Mouse (Mus musculus): ENCODE results near the gene 1810010H24Rik. TPM values are rescaled to one million over a fixed set of nuclear protein-coding genes. Genes with fewer than 3 reads are reported as not detected.

1810010H24Rik gene
- total RNA-seq, 1 experiment, result 5.7 TPM

GRCm38 (mm10) chr11:106997976-106998375, 27.5 kb upstream of the 1810010H24Rik start:
- Histone ChIP-seq H3K27ac (ENCODE audit: insufficient read depth, low read depth, low read length, poor library complexity, severe bottlenecking) (no peak overlapping the region), H3K9ac (ENCODE audit: insufficient read depth, low read depth, low read length, poor library complexity, severe bottlenecking) (peak overlapping the region; percentile 98; the same call in 1 of the 2 replicates), H3K36me3 (ENCODE audit: control insufficient read depth, insufficient read depth, low read length, poor library complexity, severe bottlenecking) (peaks cover 38% of the 10 kb centered on the region), H3K4me1 (ENCODE audit: control insufficient read depth in 2 of 2, insufficient read depth in 2 of 2, low read length in 2 of 2, poor library complexity in 1 of 2) (peaks cover 2 to 7% of the 10 kb centered on the region in 2 experiments; a peak in 3 of 4 replicates), H3K9me3 (ENCODE audit: control insufficient read depth, insufficient read depth, low read depth, low read length) (no peaks in the 10 kb centered on the region), H3K4me3 (ENCODE audit: insufficient read depth in 1 of 2, low read depth in 1 of 2, low read length in 2 of 2, poor library complexity in 1 of 2, severe bottlenecking in 1 of 2) (peak overlapping the region; percentile 88 to 96)
- in situ Hi-C loops (cut with MboI; ENCODE audit: low sequenced_read_pairs in 2 of 2, unreplicated experiment in 2 of 2), result no loop called here
- TF ChIP-seq ZNF384 (IDR thresholded peaks at IDR 0.05; ENCODE audit: low read depth, low read length) (no peak), HCFC1 (IDR thresholded peaks at IDR 0.05; ENCODE audit: borderline replicate concordance, insufficient read depth, low read length) (no peak), CHD2 (IDR thresholded peaks at IDR 0.05; ENCODE audit: low read depth, low read length) (no peak), MAFK (IDR thresholded peaks at IDR 0.05; ENCODE audit: insufficient read depth, low read depth, low read length) (no peak), ZC3H11A (IDR thresholded peaks at IDR 0.05; ENCODE audit: borderline replicate concordance, low read depth, low read length) (no peak)
- no peak for DNase-seq (ENCODE audit: low read depth, low spot score)

GRCm38 (mm10) chr11:106998651-106999150, 26.8 kb upstream of the 1810010H24Rik start:
- H3K9ac ChIP-seq (ENCODE audit: insufficient read depth, low read depth, low read length, poor library complexity, severe bottlenecking), result peak overlapping the region; percentile 98

GRCm38 (mm10) chr11:106999151-106999948, 26.1 kb upstream of the 1810010H24Rik start, which contains the start of gene Kpna2:
Gene Kpna2 (minus strand): TSS chr11:106999541.
- peak; percentile 96 for DNase-seq (ENCODE audit: low read depth, low spot score)
- peaks cover 2 to 7% of the 10 kb centered on the region in 2 experiments; a peak in 3 of 4 replicates for H3K4me1 ChIP-seq (ENCODE audit: control insufficient read depth in 2 of 2, insufficient read depth in 2 of 2, low read length in 2 of 2, poor library complexity in 1 of 2)
- no peaks in the 10 kb centered on the region for H3K9me3 ChIP-seq (ENCODE audit: control insufficient read depth, insufficient read depth, low read depth, low read length)
- H3K9ac ChIP-seq (ENCODE audit: insufficient read depth, low read depth, low read length, poor library complexity, severe bottlenecking), result peak within 1 kb of the TSS; percentile 98
- TF ChIP-seq ZNF384 (IDR thresholded peaks at IDR 0.05; ENCODE audit: low read depth, low read length) (peak; percentile 100), HCFC1 (IDR thresholded peaks at IDR 0.05; ENCODE audit: borderline replicate concordance, insufficient read depth, low read length) (no peak; the same call in 1 of the 2 replicates), CHD2 (IDR thresholded peaks at IDR 0.05; ENCODE audit: low read depth, low read length) (peak; percentile 96)
- in situ Hi-C loops (cut with MboI; ENCODE audit: low sequenced_read_pairs in 2 of 2, unreplicated experiment in 2 of 2), result no loop called here
- peak within 1 kb of the TSS; percentile 78 for H3K27ac ChIP-seq (ENCODE audit: insufficient read depth, low read depth, low read length, poor library complexity, severe bottlenecking)
- H3K4me3 ChIP-seq (ENCODE audit: insufficient read depth in 1 of 2, low read depth in 1 of 2, low read length in 2 of 2, poor library complexity in 1 of 2, severe bottlenecking in 1 of 2), result peak within 1 kb of the TSS; percentile 88 to 96
- H3K36me3 ChIP-seq (ENCODE audit: control insufficient read depth, insufficient read depth, low read length, poor library complexity, severe bottlenecking), result peaks cover 30% of the 10 kb centered on the region

More at GRCm38 (mm10) chr11:106998651-106999150, 26.8 kb upstream of the 1810010H24Rik start:
- Histone ChIP-seq H3K27ac (ENCODE audit: insufficient read depth, low read depth, low read length, poor library complexity, severe bottlenecking) (peak overlapping the region; percentile 78), H3K4me3 (ENCODE audit: insufficient read depth in 1 of 2, low read depth in 1 of 2, low read length in 2 of 2, poor library complexity in 1 of 2, severe bottlenecking in 1 of 2) (peak overlapping the region; percentile 88 to 96), H3K9me3 (ENCODE audit: control insufficient read depth, insufficient read depth, low read depth, low read length) (no peaks in the 10 kb centered on the region), H3K4me1 (ENCODE audit: control insufficient read depth in 2 of 2, insufficient read depth in 2 of 2, low read length in 2 of 2, poor library complexity in 1 of 2) (peaks cover 2 to 7% of the 10 kb centered on the region in 2 experiments; a peak in 3 of 4 replicates), H3K36me3 (ENCODE audit: control insufficient read depth, insufficient read depth, low read length, poor library complexity, severe bottlenecking) (peaks cover 35% of the 10 kb centered on the region)
- DNase-seq (ENCODE audit: low read depth, low spot score), result no peak
- TF ChIP-seq CHD2 (IDR thresholded peaks at IDR 0.05; ENCODE audit: low read depth, low read length) (no peak), MAFK (IDR thresholded peaks at IDR 0.05; ENCODE audit: insufficient read depth, low read depth, low read length) (no peak), HCFC1 (IDR thresholded peaks at IDR 0.05; ENCODE audit: borderline replicate concordance, insufficient read depth, low read length) (no peak), ZNF384 (IDR thresholded peaks at IDR 0.05; ENCODE audit: low read depth, low read length) (no peak), ZC3H11A (IDR thresholded peaks at IDR 0.05; ENCODE audit: borderline replicate concordance, low read depth, low read length) (no peak)
- in situ Hi-C loops (cut with MboI; ENCODE audit: low sequenced_read_pairs in 2 of 2, unreplicated experiment in 2 of 2), result no loop called here

GRCm38 (mm10) chr11:106999949-107000513, 25.4 kb upstream of the 1810010H24Rik start:
- no peaks in the 10 kb centered on the region for H3K9me3 ChIP-seq (ENCODE audit: control insufficient read depth, insufficient read depth, low read depth, low read length)
- H3K4me1 ChIP-seq (ENCODE audit: control insufficient read depth in 2 of 2, insufficient read depth in 2 of 2, low read length in 2 of 2, poor library complexity in 1 of 2), result peaks cover 0 to 7% of the 10 kb centered on the region in 2 experiments; a peak in 2 of 4 replicates
- peak overlapping the region; percentile 43 to 67; a peak in 3 of 4 replicates for H3K4me3 ChIP-seq (ENCODE audit: insufficient read depth in 1 of 2, low read depth in 1 of 2, low read length in 2 of 2, poor library complexity in 1 of 2, severe bottlenecking in 1 of 2)
- in situ Hi-C loops (cut with MboI; ENCODE audit: low sequenced_read_pairs in 2 of 2, unreplicated experiment in 2 of 2), result no loop called here
- H3K27ac ChIP-seq (ENCODE audit: insufficient read depth, low read depth, low read length, poor library complexity, severe bottlenecking), result peak overlapping the region; percentile 42; the same call in 1 of the 2 replicates
- H3K36me3 ChIP-seq (ENCODE audit: control insufficient read depth, insufficient read depth, low read length, poor library complexity, severe bottlenecking), result peaks cover 23% of the 10 kb centered on the region
- H3K9ac ChIP-seq (ENCODE audit: insufficient read depth, low read depth, low read length, poor library complexity, severe bottlenecking), result peak overlapping the region; percentile 78; the same call in 1 of the 2 replicates
- no peak for DNase-seq (ENCODE audit: low read depth, low spot score)
- TF ChIP-seq ZC3H11A (IDR thresholded peaks at IDR 0.05; ENCODE audit: borderline replicate concordance, low read depth, low read length), result no peak
- no peak for TF ChIP-seq HCFC1 (IDR thresholded peaks at IDR 0.05; ENCODE audit: borderline replicate concordance, insufficient read depth, low read length)
- no peak for TF ChIP-seq CHD2 (IDR thresholded peaks at IDR 0.05; ENCODE audit: low read depth, low read length)
- TF ChIP-seq MAFK (IDR thresholded peaks at IDR 0.05; ENCODE audit: insufficient read depth, low read depth, low read length), result no peak
- no peak for TF ChIP-seq ZNF384 (IDR thresholded peaks at IDR 0.05; ENCODE audit: low read depth, low read length)

Measured in ES-E14 (cell line).